Mouse (Mus musculus): ENCODE results near the gene Grtp1. TPM values are rescaled to one million over a fixed set of nuclear protein-coding genes. Genes with fewer than 3 reads are reported as not detected.
A peak's percentile ranks its signal among the peaks of the same experiment; 100 is the strongest.

The Grtp1 gene
- total and polyA plus RNA-seq, 2 experiments from 2014 or later, result 4.4 to 10.0 TPM

- Histone ChIP-seq H3K4me1 (ENCODE audit: control insufficient read depth, insufficient read depth) (peaks cover 24% of the 10 kb centered on the region; the same call in 1 of the 2 replicates), H3K27me3 (ENCODE audit: control insufficient read depth, insufficient read depth, low read length) (peaks cover 15% of the 10 kb centered on the region; the same call in 1 of the 2 replicates), H3K27ac (ENCODE audit: low read depth) (no peak overlapping the region), H3K9me3 (replicated peaks; ENCODE audit: control insufficient read depth, low read length) (no peaks in the 10 kb centered on the region), H3K4me3 (ENCODE audit: low read depth, low read length) (no peak overlapping the region), H3K36me3 (replicated peaks; ENCODE audit: control insufficient read depth, insufficient read depth, low read length) (no peaks in the 10 kb centered on the region), H3K4me2 (ENCODE audit: low read depth, low read length) (no peak overlapping the region), H3K9ac (replicated peaks; ENCODE audit: low read depth, low read length) (no peak overlapping the region)
- 66% methylated on average over 12 of the region's 12 CpGs for WGBS
- ATAC-seq (ENCODE audit: insufficient read depth, low read depth), result no peak
- DNase-seq (ENCODE audit: low spot score), result no peak
- TF ChIP-seq EP300 (IDR thresholded peaks at IDR 0.05; ENCODE audit: low read depth), result no peak
- no peak for TF ChIP-seq CTCF (IDR thresholded peaks at IDR 0.05; ENCODE audit: low read depth)
Measured at GRCm38 (mm10) chr8:13204371-13205140, 4.1 kb upstream of the Grtp1 start.

DNA sequence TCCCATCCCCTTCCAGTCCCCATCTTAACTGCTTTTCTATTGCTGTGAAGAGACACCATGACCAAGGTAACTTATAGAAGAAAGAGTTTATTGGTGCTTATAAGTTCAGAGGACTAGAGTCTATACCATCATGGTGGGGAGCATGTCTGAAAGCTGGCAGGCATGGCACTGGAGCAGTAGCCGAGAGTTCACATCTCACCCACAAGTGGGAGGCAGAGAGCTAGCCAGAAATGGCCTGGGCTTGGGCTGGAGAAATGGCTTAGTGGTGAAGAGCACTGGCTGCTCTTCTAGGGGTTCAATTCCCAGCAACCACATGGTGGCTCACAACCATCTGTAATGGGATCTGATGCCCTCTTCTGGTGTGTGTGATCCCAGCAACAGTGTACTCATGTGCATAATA, 3.1 kb upstream of the Grtp1 start:
- no peak overlapping the region for H3K4me3 ChIP-seq (ENCODE audit: low read depth, low read length)
- no peak for DNase-seq (ENCODE audit: low spot score)
- H3K27me3 ChIP-seq (ENCODE audit: control insufficient read depth, insufficient read depth, low read length), result peaks cover 18% of the 10 kb centered on the region; the same call in 1 of the 2 replicates
- TF ChIP-seq CTCF (IDR thresholded peaks at IDR 0.05; ENCODE audit: low read depth) (peak; percentile 25; the same call in 1 of the 2 replicates), EP300 (IDR thresholded peaks at IDR 0.05; ENCODE audit: low read depth) (no peak)
- H3K4me1 ChIP-seq (ENCODE audit: control insufficient read depth, insufficient read depth), result peaks cover 18% of the 10 kb centered on the region; the same call in 1 of the 2 replicates
- no peak overlapping the region for H3K4me2 ChIP-seq (ENCODE audit: low read depth, low read length)
- H3K9me3 ChIP-seq (replicated peaks; ENCODE audit: control insufficient read depth, low read length), result no peaks in the 10 kb centered on the region
- H3K9ac ChIP-seq (replicated peaks; ENCODE audit: low read depth, low read length), result no peak overlapping the region
- no peaks in the 10 kb centered on the region for H3K36me3 ChIP-seq (replicated peaks; ENCODE audit: control insufficient read depth, insufficient read depth, low read length)
- 76% methylated on average over 1 of the region's 1 CpGs for WGBS
- H3K27ac ChIP-seq (ENCODE audit: low read depth), result no peak overlapping the region
- ATAC-seq (ENCODE audit: insufficient read depth, low read depth), result no peak

GRCm38 (mm10) chr8:13202806-13203205, 2.4 kb upstream of the Grtp1 start:
- ATAC-seq (ENCODE audit: insufficient read depth, low read depth) (no peak), DNase-seq (ENCODE audit: low spot score) (no peak)
- Histone ChIP-seq H3K36me3 (replicated peaks; ENCODE audit: control insufficient read depth, insufficient read depth, low read length) (no peaks in the 10 kb centered on the region), H3K9me3 (replicated peaks; ENCODE audit: control insufficient read depth, low read length) (no peaks in the 10 kb centered on the region), H3K9ac (replicated peaks; ENCODE audit: low read depth, low read length) (no peak overlapping the region), H3K27me3 (ENCODE audit: control insufficient read depth, insufficient read depth, low read length) (peaks cover 18% of the 10 kb centered on the region; the same call in 1 of the 2 replicates), H3K4me2 (ENCODE audit: low read depth, low read length) (no peak overlapping the region), H3K4me3 (ENCODE audit: low read depth, low read length) (no peak overlapping the region), H3K4me1 (ENCODE audit: control insufficient read depth, insufficient read depth) (peaks cover 18% of the 10 kb centered on the region; the same call in 1 of the 2 replicates), H3K27ac (ENCODE audit: low read depth) (no peak overlapping the region)
- 64% methylated on average over 3 of the region's 3 CpGs for WGBS
- no peak for TF ChIP-seq CTCF (IDR thresholded peaks at IDR 0.05; ENCODE audit: low read depth)
- TF ChIP-seq EP300 (IDR thresholded peaks at IDR 0.05; ENCODE audit: low read depth), result no peak

GRCm38 (mm10) chr8:13202041-13202440, 1.6 kb upstream of the Grtp1 start:
- Histone ChIP-seq H3K27me3 (ENCODE audit: control insufficient read depth, insufficient read depth, low read length) (peaks cover 21% of the 10 kb centered on the region; the same call in 1 of the 2 replicates), H3K4me3 (ENCODE audit: low read depth, low read length) (no peak overlapping the region), H3K27ac (ENCODE audit: low read depth) (no peak overlapping the region), H3K4me1 (ENCODE audit: control insufficient read depth, insufficient read depth) (peaks cover 18% of the 10 kb centered on the region; the same call in 1 of the 2 replicates), H3K9ac (replicated peaks; ENCODE audit: low read depth, low read length) (no peak overlapping the region), H3K4me2 (ENCODE audit: low read depth, low read length) (0 out of 2 replicates have a peak overlapping the region, but pooled peaks have one; percentile 95), H3K9me3 (replicated peaks; ENCODE audit: control insufficient read depth, low read length) (no peaks in the 10 kb centered on the region), H3K36me3 (replicated peaks; ENCODE audit: control insufficient read depth, insufficient read depth, low read length) (no peaks in the 10 kb centered on the region)
- 48% methylated on average over 3 of the region's 3 CpGs for WGBS
- no peak for DNase-seq (ENCODE audit: low spot score)
- TF ChIP-seq CTCF (IDR thresholded peaks at IDR 0.05; ENCODE audit: low read depth), result no peak
- no peak for TF ChIP-seq EP300 (IDR thresholded peaks at IDR 0.05; ENCODE audit: low read depth)
- ATAC-seq (ENCODE audit: insufficient read depth, low read depth), result no peak

DNA sequence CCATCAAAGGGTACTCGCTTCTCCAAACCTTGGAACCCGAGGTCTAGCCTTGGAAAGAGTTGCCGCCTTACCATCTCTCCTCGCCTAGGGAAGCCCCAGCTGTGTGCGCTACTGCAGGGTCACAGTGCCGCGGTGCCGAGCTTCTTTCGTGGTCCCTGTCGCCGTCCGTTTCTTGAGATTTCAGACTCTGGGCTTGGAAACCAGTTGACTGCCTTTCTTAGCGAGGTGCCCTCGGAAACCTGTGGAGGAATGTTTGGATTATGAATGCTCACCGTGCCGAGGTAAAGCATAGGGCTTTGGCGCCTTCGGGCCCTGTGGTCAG, 554 bp upstream of the Grtp1 start:
- H3K27ac ChIP-seq (ENCODE audit: low read depth), result no peak overlapping the region
- DNase-seq (ENCODE audit: low spot score) (no peak), ATAC-seq (ENCODE audit: insufficient read depth, low read depth) (no peak)
- H3K36me3 ChIP-seq (replicated peaks; ENCODE audit: control insufficient read depth, insufficient read depth, low read length), result no peaks in the 10 kb centered on the region
- no peaks in the 10 kb centered on the region for H3K9me3 ChIP-seq (replicated peaks; ENCODE audit: control insufficient read depth, low read length)
- WGBS, result 2% methylated on average over 18 of the region's 18 CpGs
- H3K27me3 ChIP-seq (ENCODE audit: control insufficient read depth, insufficient read depth, low read length), result peaks cover 21% of the 10 kb centered on the region; the same call in 1 of the 2 replicates
- peaks cover 18% of the 10 kb centered on the region; the same call in 1 of the 2 replicates for H3K4me1 ChIP-seq (ENCODE audit: control insufficient read depth, insufficient read depth)
- H3K4me3 ChIP-seq (ENCODE audit: low read depth, low read length), result peak overlapping the region; percentile 79
- no peak for TF ChIP-seq EP300 (IDR thresholded peaks at IDR 0.05; ENCODE audit: low read depth)
- no peak for TF ChIP-seq CTCF (IDR thresholded peaks at IDR 0.05; ENCODE audit: low read depth)
- peak overlapping the region; percentile 95 for H3K4me2 ChIP-seq (ENCODE audit: low read depth, low read length)
- peak overlapping the region; percentile 58 for H3K9ac ChIP-seq (replicated peaks; ENCODE audit: low read depth, low read length)
